In genomic region chr16:87934685-87935084, GRCm38 (mm10) we compare ENCODE assay signal across 26 mouse cellular contexts.
"Had no signal": no experiment of that assay in that cellular context is flagged by ENCODE, and none has a peak within 500 bp of the region (broad histone marks: within the 10 kb centered on the region; RNA-seq: fewer than 3 reads in every experiment).

No protein-coding gene starts in this region.

- H3K27ac ChIP-seq: heart, adult 2 months; heart, embryonic 13.5 days; heart, embryonic 15.5 days; hindbrain, embryonic 13.5 days; hindbrain, embryonic 15.5 days; limb, embryonic 13.5 days; liver, embryonic 13.5 days; liver, embryonic 15.5 days had no signal

- H3K9me3 ChIP-seq: heart, embryonic 13.5 days; heart, embryonic 15.5 days; hindbrain, embryonic 13.5 days; hindbrain, embryonic 15.5 days; limb, embryonic 13.5 days; liver, embryonic 13.5 days; liver, embryonic 15.5 days had no signal

- H3K9ac ChIP-seq: forebrain, postnatal 0 days; heart, embryonic 13.5 days; heart, embryonic 15.5 days; hindbrain, embryonic 13.5 days; hindbrain, embryonic 15.5 days; limb, embryonic 13.5 days; liver, embryonic 13.5 days; liver, embryonic 15.5 days had no signal

- H3K27me3 ChIP-seq: heart, embryonic 13.5 days; heart, embryonic 15.5 days; hindbrain, embryonic 13.5 days; hindbrain, embryonic 15.5 days; limb, embryonic 13.5 days; liver, embryonic 13.5 days; liver, embryonic 15.5 days had no signal

- H3K4me2 ChIP-seq: heart, embryonic 11.5 days; heart, embryonic 13.5 days; heart, embryonic 15.5 days; hindbrain, embryonic 13.5 days; hindbrain, embryonic 15.5 days; limb, embryonic 13.5 days; liver, embryonic 11.5 days; liver, embryonic 13.5 days; liver, embryonic 15.5 days had no signal

- H3K4me1 ChIP-seq: heart, embryonic 13.5 days; heart, embryonic 15.5 days; hindbrain, embryonic 13.5 days; hindbrain, embryonic 15.5 days; liver, embryonic 13.5 days; liver, embryonic 15.5 days had no signal

- H3K36me3 ChIP-seq: heart, embryonic 13.5 days; heart, embryonic 15.5 days; hindbrain, embryonic 13.5 days; hindbrain, embryonic 15.5 days; limb, embryonic 13.5 days; liver, embryonic 13.5 days; liver, embryonic 15.5 days had no signal

- ATAC-seq: forebrain, postnatal 0 days; inflammation-experienced regulatory T-cells, adult 6 months had no signal

- H3K4me3 ChIP-seq: heart, adult 2 months; heart, embryonic 13.5 days; heart, embryonic 15.5 days; hindbrain, embryonic 13.5 days; hindbrain, embryonic 15.5 days; limb, embryonic 13.5 days; liver, embryonic 13.5 days; liver, embryonic 15.5 days had no signal

- DNase-seq: forebrain, postnatal 0 days; gastrocnemius, postnatal 14 days; gastrocnemius, postnatal 36 days; heart, adult 11 months; heart, adult 2 months; heart, postnatal 14 days; heart, postnatal 36 days; kidney, adult 18-20 months; kidney, adult 8-10 months; kidney, postnatal 10 days; kidney, postnatal 25 days; kidney, postnatal 4 days; layer of hippocampus, adult 9-11 months; layer of hippocampus, postnatal 36 days; left cerebral cortex, postnatal 4 days; liver; liver, embryonic 13.5 days had no signal
